In genomic region chr19:24622309-24622708, GRCm38 (mm10) we compare ENCODE assay signal across 5 mouse cellular contexts. TPM values are rescaled to one million over a fixed set of nuclear protein-coding genes. Genes with fewer than 3 reads are reported as not detected.
"Had no signal": no experiment of that assay in that cellular context is flagged by ENCODE, and none has a peak within 500 bp of the region (broad histone marks: within the 10 kb centered on the region; RNA-seq: fewer than 3 reads in every experiment).

No protein-coding gene starts in this region.

- H3K27ac ChIP-seq: kidney, postnatal 0 days; limb, embryonic 13.5 days; liver, embryonic 14.5 days had no signal

- H3K4me3 ChIP-seq: limb, embryonic 13.5 days; myocyte had no signal

- H3K9ac ChIP-seq: limb, embryonic 13.5 days; liver, embryonic 14.5 days had no signal

- H3K4me1 ChIP-seq: limb, embryonic 13.5 days had no signal

- H3K9me3 ChIP-seq: limb, embryonic 13.5 days had no signal

- H3K4me2 ChIP-seq: limb, embryonic 13.5 days had no signal

- H3K27me3 ChIP-seq: limb, embryonic 13.5 days had no signal

- H3K36me3 ChIP-seq: limb, embryonic 13.5 days had no signal

RNA-seq across cellular contexts. Expression of gene Tmem252, which starts 51.5 kb away (rescaled TPM):
- polyA plus RNA-seq: liver, adult 2 months had no signal
